Mouse (Mus musculus) limb, embryonic 13.5 days (tissue): ENCODE measurements around the gene Hk3. TPM values are rescaled to one million over a fixed set of nuclear protein-coding genes. Genes with fewer than 3 reads are reported as not detected.

Experiments
- ATAC-seq: fragments of 200-750 bp; cut with Nextera tagmentation; 2 replicates; pipeline ENCODE4 v1.8.0; 2017; ENCODE audit warnings: low read depth, moderate number of reproducible peaks, moderate TSS enrichment; ENCODE audit not compliant: low FRiP score
- H3K27ac ChIP-seq: fragments of 300-500 bp; sonication (generic); 2 replicates; pipeline ENCODE4 v1.5.1; 2015; ENCODE audit warnings: inconsistent platforms, mild to moderate bottlenecking, moderate library complexity
- H3K27me3 ChIP-seq: fragments of 300-500 bp; sonication (generic); 2 replicates; pipeline ENCODE4 v1.6.1; 2015; ENCODE audit warnings: mild to moderate bottlenecking, inconsistent platforms
- H3K36me3 ChIP-seq: fragments of 300-500 bp; sonication (generic); 2 replicates; pipeline ENCODE4 v1.6.1; 2015; ENCODE audit warnings: inconsistent platforms, mild to moderate bottlenecking, moderate library complexity
- H3K4me1 ChIP-seq: fragments of 300-500 bp; sonication (generic); 2 replicates; pipeline ENCODE4 v1.6.1; 2015; ENCODE audit warnings: inconsistent platforms
- H3K4me2 ChIP-seq: fragments of 300-500 bp; sonication (generic); replicated peaks from 2 replicates; pipeline ENCODE4 v1.6.1; 2015; ENCODE audit warnings: inconsistent platforms, mild to moderate bottlenecking, moderate library complexity
- H3K4me3 ChIP-seq: fragments of 300-500 bp; sonication (generic); 2 replicates; pipeline ENCODE4 v1.5.1; 2015; ENCODE audit warnings: moderate library complexity, mild to moderate bottlenecking, inconsistent platforms
- H3K9ac ChIP-seq: fragments of 300-500 bp; sonication (generic); 2 replicates; pipeline ENCODE4 v1.6.1; 2015; ENCODE audit warnings: mild to moderate bottlenecking, inconsistent platforms
- H3K9me3 ChIP-seq: fragments of 300-500 bp; sonication (generic); 2 replicates; pipeline ENCODE4 v1.6.1; 2016; ENCODE audit warnings: inconsistent platforms
- WGBS: fragments of 180-500 bp; shearing (Covaris S2); methylation state at CpG from one replicate; pipeline ENCODE4 v1.1.7; 2015; 5-methylcytosine and 5-hydroxymethylcytosine counted together
- polyA plus RNA-seq: library from polyadenylated mRNA; unstranded; fragments of >200 nt; fragmentation: Nextera tagmentation; extraction: Ambion mirVana; gene quantifications from 2 replicates; pipeline ENCODE4 v1.2.1, GENCODE M21; 2015

Hk3 gene
- polyA plus RNA-seq, 1 experiment from 2014 or later = 1.1 TPM

GRCm38 (mm10) chr13:54969513-54969912 is 51.7 kb downstream of the Hk3 start:
- H3K27ac ChIP-seq = no peak overlapping the region
- H3K9me3 ChIP-seq = no peaks in the 10 kb centered on the region
- H3K9ac ChIP-seq = no peak overlapping the region
- peaks cover 9% of the 10 kb centered on the region; the same call in 1 of the 2 replicates for H3K27me3 ChIP-seq
- no peak overlapping the region for H3K4me3 ChIP-seq
- WGBS = 57% methylated on average over 9 of the region's 9 CpGs
- no peak overlapping the region for H3K4me2 ChIP-seq
- no peak for ATAC-seq
- H3K36me3 ChIP-seq = no peaks in the 10 kb centered on the region
- H3K4me1 ChIP-seq = no peaks in the 10 kb centered on the region

GRCm38 (mm10) chr13:54968636-54969035 is 52.5 kb downstream of the Hk3 start:
- H3K4me3 ChIP-seq = no peak overlapping the region
- H3K4me2 ChIP-seq = no peak overlapping the region
- no peaks in the 10 kb centered on the region for H3K9me3 ChIP-seq
- no peaks in the 10 kb centered on the region for H3K4me1 ChIP-seq
- H3K9ac ChIP-seq = no peak overlapping the region
- H3K36me3 ChIP-seq = no peaks in the 10 kb centered on the region
- H3K27ac ChIP-seq = no peak overlapping the region
- H3K27me3 ChIP-seq = peaks cover 9% of the 10 kb centered on the region; the same call in 1 of the 2 replicates
- no peak for ATAC-seq
- 54% methylated on average over 5 of the region's 5 CpGs for WGBS

DNA sequence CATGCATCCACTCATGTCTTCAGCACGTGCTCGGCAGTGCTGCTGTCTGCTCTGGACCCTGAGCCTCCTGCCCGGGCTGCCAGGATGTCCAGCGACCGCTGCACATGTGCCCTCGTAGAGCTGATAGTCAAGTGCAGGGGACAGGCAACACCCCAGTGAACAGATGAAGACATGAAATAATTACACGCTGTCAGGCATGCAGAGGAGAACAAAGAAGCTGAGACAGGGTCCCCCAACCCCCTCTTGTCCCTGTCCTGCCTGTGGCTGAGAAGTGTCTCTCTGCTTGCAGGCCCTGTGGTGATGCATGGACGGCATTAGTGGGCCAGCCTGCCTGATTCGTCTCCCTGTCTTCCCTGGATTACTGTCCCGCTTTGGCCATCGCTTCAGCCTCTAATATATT is 53.7 kb downstream of the Hk3 start:
- 67% methylated on average over 11 of the region's 11 CpGs for WGBS
- Histone ChIP-seq H3K36me3 (no peaks in the 10 kb centered on the region), H3K27me3 (peaks cover 9% of the 10 kb centered on the region; the same call in 1 of the 2 replicates), H3K9me3 (no peaks in the 10 kb centered on the region), H3K4me1 (no peaks in the 10 kb centered on the region), H3K27ac (no peak overlapping the region), H3K9ac (no peak overlapping the region), H3K4me2 (no peak overlapping the region), H3K4me3 (no peak overlapping the region)
- no peak for ATAC-seq

DNA sequence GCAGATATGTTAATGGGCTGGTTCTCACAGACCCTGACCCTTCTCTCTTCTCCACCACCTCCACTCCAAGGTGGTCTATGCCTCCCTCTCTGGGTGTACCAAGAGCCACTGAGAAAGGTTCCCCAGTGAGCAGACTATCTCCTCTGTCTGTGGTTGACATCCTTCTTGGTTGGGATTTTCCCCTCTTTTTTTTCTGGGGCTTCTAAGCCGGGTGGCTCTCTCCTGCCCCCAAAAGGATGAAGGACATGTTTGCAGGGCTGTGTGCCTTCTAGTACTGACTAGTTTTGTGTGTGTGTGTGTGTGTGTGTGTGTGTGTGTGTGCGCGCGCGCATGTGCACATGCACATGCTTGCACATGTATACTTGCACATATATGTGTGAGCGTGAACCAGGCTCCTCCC is 55.9 kb downstream of the Hk3 start:
- Histone ChIP-seq H3K9me3 (no peaks in the 10 kb centered on the region), H3K4me2 (no peak overlapping the region), H3K4me1 (no peaks in the 10 kb centered on the region), H3K27ac (no peak overlapping the region), H3K9ac (no peak overlapping the region), H3K4me3 (no peak overlapping the region), H3K27me3 (peaks cover 6% of the 10 kb centered on the region; the same call in 1 of the 2 replicates), H3K36me3 (no peaks in the 10 kb centered on the region)
- 89% methylated on average over 6 of the region's 6 CpGs for WGBS
- no peak for ATAC-seq

GRCm38 (mm10) chr13:54960491-54960890 is 60.7 kb downstream of the Hk3 start:
- Histone ChIP-seq H3K4me2 (no peak overlapping the region), H3K4me3 (no peak overlapping the region), H3K27ac (no peak overlapping the region), H3K36me3 (no peaks in the 10 kb centered on the region), H3K4me1 (0 out of 2 replicates have a peak, but pooled peaks cover 3% of the 10 kb centered on the region), H3K9me3 (no peaks in the 10 kb centered on the region), H3K27me3 (peaks cover 36% of the 10 kb centered on the region), H3K9ac (no peak overlapping the region)
- ATAC-seq = no peak
- 69% methylated on average over 3 of the region's 3 CpGs for WGBS

- ATAC-seq = no peak
- H3K27me3 ChIP-seq = peaks cover 42% of the 10 kb centered on the region
- H3K9ac ChIP-seq = no peak overlapping the region
- H3K27ac ChIP-seq = no peak overlapping the region
- 0 out of 2 replicates have a peak, but pooled peaks cover 3% of the 10 kb centered on the region for H3K4me1 ChIP-seq
- H3K36me3 ChIP-seq = no peaks in the 10 kb centered on the region
- 51% methylated on average over 6 of the region's 6 CpGs for WGBS
- no peak overlapping the region for H3K4me2 ChIP-seq
- no peaks in the 10 kb centered on the region for H3K9me3 ChIP-seq
- no peak overlapping the region for H3K4me3 ChIP-seq
Observed at GRCm38 (mm10) chr13:54959842-54960241, 61.3 kb downstream of the Hk3 start.

DNA sequence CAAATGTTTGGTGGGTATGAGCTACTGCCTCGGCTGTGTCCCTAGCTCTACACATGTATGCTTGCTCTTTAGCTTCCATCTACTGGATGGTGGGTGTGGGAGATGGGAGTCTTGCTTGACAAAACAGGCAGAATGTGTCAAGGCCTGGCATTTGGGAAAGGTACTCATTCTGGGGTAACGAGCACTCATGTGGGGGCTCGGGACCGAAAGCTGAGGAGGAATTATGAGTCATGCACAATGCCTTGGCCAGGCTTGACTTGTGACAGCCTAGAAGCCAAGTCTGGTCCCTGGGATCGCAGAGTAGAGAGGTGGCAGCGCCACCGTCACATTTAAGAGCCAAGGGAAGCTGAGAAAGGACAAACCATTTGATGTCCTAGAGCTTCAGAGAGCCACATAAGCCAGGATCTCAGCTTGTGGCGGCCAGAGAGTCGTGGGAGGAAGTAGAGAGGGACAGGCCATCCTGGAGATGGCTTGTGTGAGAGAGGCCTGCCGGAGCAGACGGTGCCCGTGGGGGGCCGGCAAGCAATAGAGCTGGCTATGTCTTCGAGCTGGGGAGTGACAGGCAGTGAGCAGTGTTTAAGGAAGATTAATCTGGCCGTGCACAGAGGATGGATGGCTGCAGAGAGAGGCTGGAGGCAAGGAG is 62.0 kb downstream of the Hk3 start:
- no peak for ATAC-seq
- H3K9me3 ChIP-seq = no peaks in the 10 kb centered on the region
- WGBS = 51% methylated on average over 15 of the region's 15 CpGs

GRCm38 (mm10) chr13:54957281-54957680 is 63.9 kb downstream of the Hk3 start:
- WGBS = 38% methylated on average over 7 of the region's 7 CpGs
- H3K27ac ChIP-seq = no peak overlapping the region
- no peak for ATAC-seq
- no peaks in the 10 kb centered on the region for H3K36me3 ChIP-seq
- no peaks in the 10 kb centered on the region for H3K9me3 ChIP-seq
- no peak overlapping the region for H3K9ac ChIP-seq
- 0 out of 2 replicates have a peak, but pooled peaks cover 3% of the 10 kb centered on the region for H3K4me1 ChIP-seq
- no peak overlapping the region for H3K4me2 ChIP-seq
- H3K4me3 ChIP-seq = no peak overlapping the region
- peaks cover 68% of the 10 kb centered on the region for H3K27me3 ChIP-seq

More for the DNA sequence above, 62.0 kb downstream of the Hk3 start:
- H3K36me3 ChIP-seq = no peaks in the 10 kb centered on the region
- 0 out of 2 replicates have a peak, but pooled peaks cover 3% of the 10 kb centered on the region for H3K4me1 ChIP-seq
- peaks cover 49% of the 10 kb centered on the region for H3K27me3 ChIP-seq
- no peak overlapping the region for H3K4me2 ChIP-seq
- no peak overlapping the region for H3K4me3 ChIP-seq
- no peak overlapping the region for H3K9ac ChIP-seq
- H3K27ac ChIP-seq = no peak overlapping the region

Other genes starting within 250 kb of the Hk3 start
- gene Eif4e1b, start 237.4 kb downstream of the Hk3 start, polyA plus RNA-seq = not detected in 2 replicates
- 4.7 and 4.9 TPM in 2 replicates for gene Tspan17, start 232.0 kb downstream of the Hk3 start, polyA plus RNA-seq
- 0.86 and 1.2 TPM in 2 replicates for gene Unc5a, start 72.0 kb downstream of the Hk3 start, polyA plus RNA-seq
- gene Uimc1, start 78.9 kb upstream of the Hk3 start, polyA plus RNA-seq = 29.8 and 30.6 TPM in 2 replicates
- 26.4 and 31.5 TPM in 2 replicates for gene Zfp346, start 83.9 kb upstream of the Hk3 start, polyA plus RNA-seq
- gene Gm17617, start 112.2 kb upstream of the Hk3 start, polyA plus RNA-seq = not detected in 2 replicates
- 11.8 and 12.0 TPM in 2 replicates for gene Fgfr4, start 131.3 kb upstream of the Hk3 start, polyA plus RNA-seq
- 80.4 and 82.4 TPM in 2 replicates for gene Nsd1, start 188.4 kb upstream of the Hk3 start, polyA plus RNA-seq